Mouse (Mus musculus): ENCODE measurements around the gene D430042O09Rik. TPM values are rescaled to one million over a fixed set of nuclear protein-coding genes. Genes with fewer than 3 reads are reported as not detected.

Gene D430042O09Rik
- polyA plus RNA-seq, 3 experiments from 2014 or later: 5.2 to 6.0 (median 5.6) TPM

DNA sequence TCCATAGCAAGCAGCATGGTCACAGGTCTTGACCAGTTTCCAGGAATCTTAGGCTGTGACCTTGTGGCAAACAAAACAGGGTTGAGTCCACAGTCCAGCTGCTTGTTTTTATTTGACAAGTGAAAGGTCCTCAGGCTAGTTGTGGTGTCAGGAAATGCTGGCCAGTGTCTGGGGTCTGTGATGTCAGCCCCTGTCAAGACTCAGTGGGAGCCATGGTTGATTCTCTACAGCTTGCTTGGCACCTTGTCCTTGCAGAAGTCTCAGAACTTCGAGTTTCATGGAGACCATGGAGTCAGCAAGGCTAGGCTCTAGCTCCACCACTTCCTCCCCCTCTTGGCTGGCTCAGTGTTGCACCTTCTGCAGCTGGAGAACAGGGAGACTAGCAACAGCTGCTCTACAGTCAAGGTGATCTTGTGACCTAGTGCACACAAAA lies 33.6 kb downstream of the D430042O09Rik start:
- ATAC-seq: no peak

GRCm38 (mm10) chr7:125744774-125745173 lies 37.1 kb downstream of the D430042O09Rik start:
- no peak for ATAC-seq

DNA sequence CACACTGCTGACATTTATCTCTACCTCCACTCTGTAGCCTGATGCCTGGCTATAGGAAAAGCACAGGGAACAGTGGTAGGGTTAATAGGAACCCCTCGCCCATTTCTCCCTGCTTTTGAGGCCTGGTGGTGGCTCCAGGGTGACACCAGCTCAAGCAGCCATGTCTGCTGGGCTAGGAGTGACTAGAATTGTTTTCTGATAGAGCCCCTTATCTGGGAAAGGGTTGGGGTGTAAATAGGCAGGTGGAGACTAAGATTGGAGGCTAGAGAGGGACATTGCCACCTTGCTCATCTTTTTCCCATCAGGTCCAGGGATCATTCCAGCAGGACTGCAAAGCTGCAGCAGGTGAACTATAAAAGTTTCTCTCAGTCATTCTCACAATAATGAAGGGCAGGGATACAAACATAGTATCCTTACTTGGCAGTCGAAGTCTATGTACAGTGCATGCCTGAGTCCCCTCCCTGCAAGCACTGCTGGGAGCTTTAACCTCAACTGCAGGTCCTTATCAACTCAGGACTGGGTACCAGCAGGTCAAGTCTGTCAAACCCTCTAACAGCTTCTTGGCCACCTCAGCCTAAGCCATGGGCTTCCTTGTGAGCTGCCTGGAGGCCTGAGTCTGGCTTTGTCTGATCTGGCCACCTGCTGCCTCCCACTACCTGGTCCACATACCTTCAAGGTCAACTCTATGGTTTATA lies 39.1 kb downstream of the D430042O09Rik start:
- ATAC-seq: no peak

- ATAC-seq: no peak
Measured at GRCm38 (mm10) chr7:125747316-125747690, 39.6 kb downstream of the D430042O09Rik start.

- no peak for ATAC-seq
Measured at GRCm38 (mm10) chr7:125748186-125748585, 40.5 kb downstream of the D430042O09Rik start.

- ATAC-seq: no peak
Measured at GRCm38 (mm10) chr7:125752699-125753325, 45.1 kb downstream of the D430042O09Rik start.

DNA sequence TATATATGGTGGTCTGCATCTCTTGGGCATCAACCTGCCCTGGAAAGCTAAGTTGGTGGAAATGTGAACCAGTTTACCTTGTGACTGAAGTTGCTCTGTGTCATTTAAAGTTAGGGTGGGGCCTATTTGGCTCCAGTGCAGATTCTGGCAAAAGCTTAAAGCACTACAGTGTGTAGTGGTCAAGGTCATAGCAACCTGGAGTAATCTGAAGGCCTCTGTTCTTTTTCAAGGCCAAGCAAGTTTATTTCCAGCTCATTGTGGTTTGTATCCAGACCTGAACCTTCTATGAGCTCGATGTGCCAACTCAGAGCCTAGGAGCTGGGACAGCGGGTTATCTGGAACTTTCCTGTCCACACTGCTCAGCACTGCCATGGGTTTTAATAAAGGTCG lies 45.6 kb downstream of the D430042O09Rik start:
- ATAC-seq: no peak

DNA sequence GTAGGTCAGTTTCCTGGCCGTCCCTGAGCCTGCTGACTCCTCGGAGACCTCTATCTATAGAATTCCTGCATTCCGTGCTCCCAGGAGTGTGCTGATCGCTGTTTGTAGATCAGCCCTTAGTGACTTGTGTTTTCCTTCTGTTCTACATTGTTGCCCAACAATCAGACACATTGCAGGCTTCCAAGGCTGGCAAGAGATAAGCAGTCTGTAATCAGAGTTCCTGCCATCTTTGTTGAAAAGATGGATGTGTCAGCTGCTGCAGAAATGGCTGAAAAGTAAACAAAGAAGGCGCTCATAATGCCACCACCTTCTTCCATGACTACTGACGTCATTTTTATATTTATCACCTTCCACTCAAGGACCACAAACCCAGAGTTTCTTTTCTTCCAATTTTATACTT lies 49.1 kb downstream of the D430042O09Rik start:
- no peak for ATAC-seq

DNA sequence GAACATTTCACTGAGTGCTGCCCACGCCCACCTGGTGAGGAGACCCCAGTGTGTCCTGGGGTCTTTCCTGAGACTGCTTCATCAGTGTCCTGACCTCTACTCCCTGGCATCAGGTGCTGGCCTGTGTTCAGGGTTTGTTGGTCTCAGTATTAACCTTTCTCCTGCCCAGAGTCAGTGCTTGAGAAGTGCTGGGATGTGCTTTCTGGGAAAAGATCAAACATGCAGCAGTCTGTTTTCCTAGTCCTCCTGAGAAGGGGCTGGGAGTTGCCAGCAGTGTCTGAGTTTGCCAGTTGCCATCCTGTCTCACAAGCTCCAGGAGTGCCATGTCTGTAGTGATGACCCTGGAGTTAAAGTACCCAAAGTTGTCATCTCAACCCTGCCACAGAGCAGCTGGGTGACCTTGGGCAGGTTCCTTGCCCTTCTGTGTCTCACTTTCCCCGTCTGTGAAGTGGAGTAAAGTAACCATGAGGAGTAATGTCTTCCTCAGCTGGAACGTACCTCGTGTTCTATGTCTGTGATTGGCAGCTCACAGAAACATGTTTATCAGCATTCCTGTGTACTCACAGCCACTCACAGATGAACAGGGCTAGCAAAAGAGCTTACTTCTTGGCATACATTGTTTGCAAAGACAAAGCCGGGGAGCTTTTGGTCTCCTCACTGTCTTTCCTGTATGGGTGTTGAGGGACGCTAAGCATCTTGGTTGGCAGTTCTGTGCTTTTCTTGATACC lies 50.4 kb downstream of the D430042O09Rik start:
- ATAC-seq: no peak

GRCm38 (mm10) chr7:125762289-125762688 lies 54.6 kb downstream of the D430042O09Rik start:
- ATAC-seq: no peak

- ATAC-seq: no peak
Measured at GRCm38 (mm10) chr7:125762883-125763830, 55.5 kb downstream of the D430042O09Rik start.

GRCm38 (mm10) chr7:125764373-125764772 lies 56.7 kb downstream of the D430042O09Rik start:
- ATAC-seq: no peak

- no peak for ATAC-seq
Measured at GRCm38 (mm10) chr7:125766976-125767831, 59.5 kb downstream of the D430042O09Rik start.

DNA sequence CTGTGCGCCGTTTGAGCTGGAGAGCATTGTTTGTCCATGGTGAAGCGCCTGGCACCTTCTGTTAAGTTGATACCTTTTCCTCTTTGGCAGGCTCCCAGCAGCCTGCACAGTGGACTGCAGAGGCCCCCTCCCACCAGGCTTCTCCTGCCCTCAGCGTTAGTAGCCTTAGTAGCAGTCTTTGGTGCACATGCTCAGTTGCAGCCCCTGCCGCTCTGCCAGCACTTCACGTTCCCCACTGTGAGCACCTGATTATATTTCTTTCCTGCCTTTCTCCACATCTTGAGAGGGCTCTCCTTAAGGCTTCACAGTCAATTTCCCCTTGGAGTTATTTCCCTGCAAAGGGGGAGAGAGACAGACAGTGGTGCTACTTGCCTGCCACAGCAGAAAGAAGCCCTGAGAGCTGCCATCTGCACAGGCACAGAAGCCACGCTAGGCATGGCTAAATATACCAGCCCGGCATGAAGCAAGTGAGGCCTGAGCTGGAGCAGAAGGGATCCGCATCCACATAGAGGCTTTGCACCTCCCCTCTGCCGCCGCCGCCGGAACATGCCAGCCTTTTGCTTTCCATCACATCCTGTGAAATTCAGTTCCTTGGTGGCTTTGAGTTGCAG lies 65.4 kb downstream of the D430042O09Rik start:
- ATAC-seq: no peak

GRCm38 (mm10) chr7:125783206-125783605 lies 75.5 kb downstream of the D430042O09Rik start:
- ATAC-seq: no peak

DNA sequence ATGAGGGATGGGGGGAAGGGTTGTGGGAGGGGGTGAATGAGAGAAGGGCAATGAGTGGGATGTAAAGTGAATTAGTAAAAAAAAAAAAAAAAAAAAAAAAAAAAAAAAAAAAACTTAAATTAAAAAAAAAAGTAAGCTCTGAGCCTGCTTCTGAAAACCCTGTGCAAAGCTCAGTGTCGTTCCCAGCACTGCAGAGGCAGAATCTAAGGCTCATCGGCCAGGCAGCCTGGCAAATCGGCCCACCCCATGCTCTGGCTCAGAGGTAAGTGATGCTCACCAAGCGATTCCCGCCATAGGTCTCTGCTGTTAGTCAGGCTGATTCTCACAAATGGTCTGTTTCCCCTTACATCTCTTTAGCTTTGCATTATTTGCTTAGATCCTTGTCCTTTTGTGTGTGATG lies 78.4 kb downstream of the D430042O09Rik start:
- no peak for ATAC-seq

DNA sequence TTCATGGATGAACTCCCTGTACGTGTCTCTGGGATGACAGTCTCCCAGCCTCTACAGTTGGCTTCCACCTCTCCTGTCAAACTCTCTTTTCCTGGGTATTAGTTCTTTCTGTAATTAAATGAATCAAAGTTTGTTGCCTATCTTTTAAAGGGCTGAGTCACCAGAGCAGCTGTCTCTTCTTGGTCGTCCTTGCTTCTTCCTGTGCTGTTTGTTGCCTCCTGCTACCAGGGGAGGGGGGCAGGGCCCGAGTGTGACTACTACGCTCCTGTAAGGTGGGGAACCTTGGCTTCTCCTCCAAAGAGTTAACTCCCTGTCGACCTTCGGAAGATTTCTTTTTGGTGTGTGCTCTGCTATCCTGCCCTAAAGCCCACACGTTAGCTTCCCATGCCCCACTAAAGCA lies 79.4 kb downstream of the D430042O09Rik start:
- ATAC-seq: no peak

DNA sequence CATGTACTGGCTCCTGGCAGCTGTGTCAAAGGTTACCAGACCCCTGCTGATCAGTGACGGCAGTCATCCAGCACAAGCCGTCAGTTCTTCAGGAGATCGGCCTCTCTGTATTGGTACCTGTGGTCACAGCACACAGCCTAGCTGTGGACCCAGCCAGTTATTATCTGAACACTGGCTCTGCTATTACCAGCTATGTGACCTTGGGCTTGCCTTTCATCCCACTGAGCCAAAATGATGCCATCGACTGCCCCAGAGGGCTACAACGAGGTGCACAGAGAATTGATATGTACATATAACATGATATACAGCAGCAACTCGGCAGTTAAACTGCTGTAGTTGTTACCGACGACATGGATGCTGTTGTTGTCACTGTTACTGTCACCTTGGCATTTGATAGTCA lies 82.4 kb downstream of the D430042O09Rik start:
- no peak for ATAC-seq

GRCm38 (mm10) chr7:125806571-125806970 lies 98.9 kb downstream of the D430042O09Rik start:
- ATAC-seq: no peak

DNA sequence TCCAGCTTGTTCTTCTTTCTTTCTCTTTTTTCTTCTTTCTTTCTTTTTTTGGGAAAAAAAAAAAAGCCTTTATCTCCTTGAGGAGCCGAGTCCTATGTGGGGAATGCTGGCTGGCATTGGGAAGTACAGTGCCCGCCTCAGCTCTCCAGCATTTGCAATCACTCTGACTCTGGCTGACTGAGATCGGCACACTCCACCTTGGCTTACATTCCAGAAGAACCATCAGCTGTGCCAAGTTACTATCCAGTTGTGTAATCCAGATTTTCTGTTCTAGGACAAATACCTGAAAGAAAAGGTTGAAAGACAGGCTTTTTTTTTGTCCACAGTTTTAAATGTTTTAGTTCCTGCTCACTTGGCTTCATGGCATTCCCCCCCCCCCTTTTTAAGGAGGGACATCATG lies 100.5 kb downstream of the D430042O09Rik start:
- no peak for ATAC-seq

- ATAC-seq: no peak
Measured at GRCm38 (mm10) chr7:125812721-125813120, 105.0 kb downstream of the D430042O09Rik start.

Measured in inflammation-experienced regulatory T-cells, adult 6 months (primary cell).